16 mouse cellular contexts compared by ENCODE assay signal in genomic region chr17:66944498-66944897, GRCm38 (mm10).
DNase-seq lines count a peak whose midpoint lies in the region; ATAC-seq lines count a peak whose summit lies in the region.
"Had no signal": no experiment of that assay in that cellular context is flagged by ENCODE, and none has a peak within 500 bp of the region (broad histone marks: within the 10 kb centered on the region; RNA-seq: fewer than 3 reads in every experiment).

No protein-coding gene starts in this region.

- no peak overlapping the region for H3K4me2 ChIP-seq in embryonic facial prominence, embryonic 14.5 days (ENCODE audit: low read depth, low read length)
- H3K4me2 ChIP-seq: midbrain, embryonic 11.5 days had no signal

- no peak overlapping the region for H3K4me3 ChIP-seq in embryonic facial prominence, embryonic 14.5 days (ENCODE audit: low read depth, low read length)
- H3K4me3 ChIP-seq in embryonic facial prominence, embryonic 10.5 days: no peak overlapping the region
- H3K4me3 ChIP-seq: myocyte had no signal

- peak; percentile 18 for DNase-seq in embryonic facial prominence, embryonic 14.5 days (ENCODE audit: low spot score)
- DNase-seq in embryonic facial prominence, embryonic 10.5 days (ENCODE audit: low spot score): no peak
- peak; percentile 56 for DNase-seq in layer of hippocampus, adult 11-12 months (ENCODE audit: low spot score)
- DNase-seq in layer of hippocampus, postnatal 25 days (ENCODE audit: extremely low spot score in 1 of 2, low spot score in 1 of 2): no peak
- DNase-seq in cerebellum, adult 18-20 months: peak; percentile 10 to 23
- DNase-seq in layer of hippocampus, adult 9-11 months: peak; percentile 84
- no peak for DNase-seq in ovary, adult 18-20 months (ENCODE audit: low spot score)
- no peak for DNase-seq in kidney, adult 9 months
- DNase-seq: kidney, adult 8-10 months; liver; lung, adult 2 months; lung, postnatal 4 days; thymus, adult 18-20 months had no signal

- ATAC-seq in embryonic facial prominence, embryonic 14.5 days (ENCODE audit: low read depth): no peak
- ATAC-seq: Patski had no signal

- no peak overlapping the region for H3K27ac ChIP-seq in embryonic facial prominence, embryonic 14.5 days (replicated peaks; ENCODE audit: low read depth, low read length)
- H3K27ac ChIP-seq in embryonic facial prominence, embryonic 10.5 days (replicated peaks): no peak overlapping the region

- no peaks in the 10 kb centered on the region for H3K36me3 ChIP-seq in embryonic facial prominence, embryonic 14.5 days (ENCODE audit: control insufficient read depth, insufficient read depth, low read length)
- no peaks in the 10 kb centered on the region for H3K36me3 ChIP-seq in embryonic facial prominence, embryonic 10.5 days (replicated peaks)

- 57% methylated on average over 4 of the region's 4 CpGs for whole genome bisulfite sequencing in embryonic facial prominence, embryonic 14.5 days
- WGBS in embryonic facial prominence, embryonic 10.5 days: 54% methylated on average over 4 of the region's 4 CpGs

- H3K27me3 ChIP-seq in embryonic facial prominence, embryonic 14.5 days (replicated peaks; ENCODE audit: control insufficient read depth, insufficient read depth, low read length): no peaks in the 10 kb centered on the region
- H3K27me3 ChIP-seq in embryonic facial prominence, embryonic 10.5 days (replicated peaks; ENCODE audit: low read depth, poor library complexity, severe bottlenecking): no peaks in the 10 kb centered on the region
- H3K27me3 ChIP-seq: Patski had no signal

- no peak overlapping the region for H3K9ac ChIP-seq in embryonic facial prominence, embryonic 14.5 days (ENCODE audit: low read depth, low read length)

- H3K4me1 ChIP-seq in embryonic facial prominence, embryonic 14.5 days (ENCODE audit: control insufficient read depth, insufficient read depth, low read length): no peaks in the 10 kb centered on the region
- H3K4me1 ChIP-seq in embryonic facial prominence, embryonic 10.5 days: no peaks in the 10 kb centered on the region

- no peaks in the 10 kb centered on the region for H3K9me3 ChIP-seq in embryonic facial prominence, embryonic 14.5 days (ENCODE audit: control insufficient read depth, low read length)
- no peaks in the 10 kb centered on the region for H3K9me3 ChIP-seq in embryonic facial prominence, embryonic 10.5 days

Comparison
In these comparisons a context has a peak if more than half of its experiments do, and no peak if none do; other contexts are left out.
1. DNase-seq: peak in embryonic facial prominence, embryonic 14.5 days (single experiment), layer of hippocampus, adult 11-12 months (single experiment), cerebellum, adult 18-20 months (2 of 2) and layer of hippocampus, adult 9-11 months (single experiment); none in embryonic facial prominence, embryonic 10.5 days (single experiment), layer of hippocampus, postnatal 25 days (0 of 2), ovary, adult 18-20 months (single experiment) and kidney, adult 9 months (single experiment).